Mouse (Mus musculus) CH12.LX (cell line): ENCODE data around the gene Txndc11. TPM values are rescaled to one million over a fixed set of nuclear protein-coding genes. Genes with fewer than 3 reads are reported as not detected.
A peak's percentile ranks its signal among the peaks of the same experiment; 100 is the strongest.

Source experiments
- DNase-seq: peaks from one replicate; pipeline ENCODE4 v3.0.0-alpha.2; 2013; ENCODE audit errors: extremely low read depth
- H3K27ac ChIP-seq: 2 replicates; pipeline ENCODE4 v1.5.1; 2012; ENCODE audit warnings: low read depth, mild to moderate bottlenecking, control low read depth, moderate library complexity; ENCODE audit not compliant: insufficient read depth
- H3K27me3 ChIP-seq: replicated peaks from 2 replicates; pipeline ENCODE3; 2012; ENCODE audit warnings: inconsistent platforms
- H3K36me3 ChIP-seq, 2 experiments: replicated peaks in 1 of 2; 2 replicates each; pipeline versions ENCODE3 to v1.6.1; 2012; ENCODE audit warnings: inconsistent platforms in 1 of 2, low read length in 1 of 2, mild to moderate bottlenecking in 1 of 2, mixed read lengths in 1 of 2, moderate library complexity in 1 of 2; ENCODE audit not compliant: control insufficient read depth in 1 of 2, insufficient read depth in 1 of 2
- H3K4me1 ChIP-seq, 2 experiments: 2 replicates each; pipeline ENCODE4 v1.6.1; 2012; ENCODE audit warnings: inconsistent platforms in 1 of 2, moderate library complexity in 1 of 2; ENCODE audit not compliant: insufficient read depth in 2 of 2, control insufficient read depth in 1 of 2
- H3K4me2 ChIP-seq: 2 replicates; pipeline ENCODE4 v1.6.1; 2012; ENCODE audit warnings: low read depth, mild to moderate bottlenecking, control low read depth; ENCODE audit not compliant: poor library complexity, insufficient read depth, severe bottlenecking
- H3K4me3 ChIP-seq, 3 experiments: fragments of 150-350 bp in 1 of 3; sonication (generic) in 1 of 3; replicated peaks in 1 of 3; 2 replicates each; pipeline versions ENCODE3 to v1.5.1; 2011 to 2012; ENCODE audit warnings: low read depth in 2 of 3, low read length in 2 of 3, mild to moderate bottlenecking in 2 of 3, moderate library complexity in 2 of 3, control low read depth in 1 of 3, improper control_type of control experiment in 1 of 3, inconsistent platforms in 1 of 3, mixed read lengths in 1 of 3; ENCODE audit not compliant: poor library complexity in 1 of 3
- H3K79me2 ChIP-seq: replicated peaks from 2 replicates; pipeline ENCODE4 v1.6.1; 2012; ENCODE audit warnings: mild to moderate bottlenecking, moderate library complexity; ENCODE audit not compliant: control insufficient read depth, poor library complexity, insufficient read depth, severe bottlenecking; ENCODE audit errors: extremely low read depth
- H3K9ac ChIP-seq: 2 replicates; pipeline ENCODE4 v1.6.1; 2012; ENCODE audit warnings: low read depth, mild to moderate bottlenecking, control low read depth, moderate library complexity; ENCODE audit not compliant: insufficient read depth
- H3K9me3 ChIP-seq: replicated peaks from 2 replicates; pipeline ENCODE3; 2012; ENCODE audit warnings: low read length, inconsistent platforms, mixed read lengths
- CHD1 ChIP-seq: IDR thresholded peaks from 2 replicates; pipeline ENCODE4 v1.6.1; 2012; ENCODE audit warnings: low read depth, low read length, improper control_type of control experiment, inconsistent platforms
- CTCF ChIP-seq, 2 experiments: IDR thresholded peaks in 1 of 2; conservative IDR thresholded peaks in 1 of 2; 2 replicates each; pipeline ENCODE4 v1.5.1; 2011 to 2012; ENCODE audit warnings: low read depth in 2 of 2, low read length in 2 of 2, improper control_type of control experiment in 1 of 2, inconsistent platforms in 1 of 2, mild to moderate bottlenecking in 1 of 2, moderate library complexity in 1 of 2
- E2F4 ChIP-seq: IDR thresholded peaks from 2 replicates; pipeline ENCODE4 v1.6.1; 2011; ENCODE audit warnings: low read depth, low read length, improper control_type of control experiment; ENCODE audit not compliant: insufficient replicate concordance
- EP300 ChIP-seq: IDR thresholded peaks from 2 replicates; pipeline ENCODE4 v1.6.1; 2011; ENCODE audit warnings: low read length, improper control_type of control experiment
- ETS1 ChIP-seq: conservative IDR thresholded peaks from 2 replicates; pipeline ENCODE4 v1.6.1; 2012; ENCODE audit warnings: low read depth, mild to moderate bottlenecking, inconsistent platforms, low read length, improper control_type of control experiment, moderate library complexity
- IRF4 ChIP-seq: IDR thresholded peaks from 2 replicates; pipeline ENCODE4 v1.6.1; 2014; ENCODE audit warnings: low read depth, mild to moderate bottlenecking, inconsistent platforms, low read length, improper control_type of control experiment
- JUN ChIP-seq: IDR thresholded peaks from 2 replicates; pipeline ENCODE4 v1.6.1; 2011; ENCODE audit warnings: low read depth, mild to moderate bottlenecking, low read length, improper control_type of control experiment, moderate library complexity; ENCODE audit not compliant: insufficient read depth
- JUND ChIP-seq: conservative IDR thresholded peaks from 2 replicates; pipeline ENCODE4 v1.6.1; 2011; ENCODE audit warnings: low read depth, low read length, improper control_type of control experiment
- MYC ChIP-seq: IDR thresholded peaks from 2 replicates; pipeline ENCODE4 v1.6.1; 2011; ENCODE audit warnings: low read depth, mild to moderate bottlenecking, improper control_type of control experiment, low read length
- NRF1 ChIP-seq: IDR thresholded peaks from 2 replicates; pipeline ENCODE4 v1.6.1; 2014; ENCODE audit warnings: low read depth, mild to moderate bottlenecking, inconsistent platforms, low read length, improper control_type of control experiment, moderate library complexity
- PAX5 ChIP-seq: IDR thresholded peaks from 2 replicates; pipeline ENCODE4 v1.6.1; 2012; ENCODE audit warnings: low read length, inconsistent platforms, mixed read lengths
- POLR2AphosphoS2 ChIP-seq: IDR thresholded peaks from 2 replicates; pipeline ENCODE4 v1.6.1; 2011; ENCODE audit warnings: low read depth, low read length, improper control_type of control experiment
- RAD21 ChIP-seq: IDR thresholded peaks from 2 replicates; pipeline ENCODE4 v1.6.1; 2011; ENCODE audit warnings: low read depth, mild to moderate bottlenecking, low read length, improper control_type of control experiment, moderate library complexity
- RCOR1 ChIP-seq: conservative IDR thresholded peaks from 2 replicates; pipeline ENCODE4 v1.6.1; 2012; ENCODE audit warnings: low read depth, mild to moderate bottlenecking, inconsistent platforms, low read length, improper control_type of control experiment
- SIN3A ChIP-seq: IDR thresholded peaks from 2 replicates; pipeline ENCODE4 v1.6.1; 2012; ENCODE audit warnings: low read length, improper control_type of control experiment, inconsistent platforms
- TBP ChIP-seq: conservative IDR thresholded peaks from 2 replicates; pipeline ENCODE4 v1.6.1; 2011; ENCODE audit warnings: low read depth, low read length, improper control_type of control experiment
- USF1 ChIP-seq: IDR thresholded peaks from 2 replicates; pipeline ENCODE4 v1.6.1; 2014; ENCODE audit warnings: low read depth, mild to moderate bottlenecking, inconsistent platforms, low read length, improper control_type of control experiment
- ZKSCAN1 ChIP-seq: IDR thresholded peaks from 2 replicates; pipeline ENCODE4 v1.6.1; 2012; ENCODE audit warnings: low read depth, inconsistent platforms, low read length, improper control_type of control experiment, borderline replicate concordance
- ZNF384 ChIP-seq: IDR thresholded peaks from 2 replicates; pipeline ENCODE4 v1.6.1; 2012; ENCODE audit warnings: low read depth, low read length, improper control_type of control experiment, inconsistent platforms
- dilution Hi-C: fragments of 300-500 bp; cut with MboI; formaldehyde crosslinking; loops from 2 replicates; pipeline ENCODE4 v1.14.3; 2020; ENCODE audit warnings: low sequenced_read_pairs; ENCODE audit not compliant: extremely low pct_unique_long_range_greater_than_20kb, extremely low pct_ligation_motif_present
- in situ Hi-C: fragments of 300-500 bp; cut with MboI; formaldehyde crosslinking; loops from 3 replicates; pipeline ENCODE4 v1.14.3; 2019; ENCODE audit warnings: low sequenced_read_pairs, low pct_ligation_motif_present, low pct_unique_long_range_greater_than_20kb, mixed read lengths
- polyA plus RNA-seq: library from polyadenylated mRNA; unstranded; fragments of >175 nt; gene quantifications from 2 replicates; pipeline ENCODE4 v1.2.1, GENCODE M21; 2012; ENCODE audit warnings: low read depth; ENCODE audit not compliant: insufficient read length
- total RNA-seq, 2 experiments: library from RNA; depleted of rRNA; stranded (reverse); fragments of 300-350 nt in 1 of 2; fragments of >200 nt in 1 of 2; gene quantifications; 2 replicates each; pipeline ENCODE4 v1.2.3; 2012 to 2014

Txndc11 gene
- total and polyA plus RNA-seq, 3 experiments = 40.6 to 63.2 (median 51.3) TPM

DNA sequence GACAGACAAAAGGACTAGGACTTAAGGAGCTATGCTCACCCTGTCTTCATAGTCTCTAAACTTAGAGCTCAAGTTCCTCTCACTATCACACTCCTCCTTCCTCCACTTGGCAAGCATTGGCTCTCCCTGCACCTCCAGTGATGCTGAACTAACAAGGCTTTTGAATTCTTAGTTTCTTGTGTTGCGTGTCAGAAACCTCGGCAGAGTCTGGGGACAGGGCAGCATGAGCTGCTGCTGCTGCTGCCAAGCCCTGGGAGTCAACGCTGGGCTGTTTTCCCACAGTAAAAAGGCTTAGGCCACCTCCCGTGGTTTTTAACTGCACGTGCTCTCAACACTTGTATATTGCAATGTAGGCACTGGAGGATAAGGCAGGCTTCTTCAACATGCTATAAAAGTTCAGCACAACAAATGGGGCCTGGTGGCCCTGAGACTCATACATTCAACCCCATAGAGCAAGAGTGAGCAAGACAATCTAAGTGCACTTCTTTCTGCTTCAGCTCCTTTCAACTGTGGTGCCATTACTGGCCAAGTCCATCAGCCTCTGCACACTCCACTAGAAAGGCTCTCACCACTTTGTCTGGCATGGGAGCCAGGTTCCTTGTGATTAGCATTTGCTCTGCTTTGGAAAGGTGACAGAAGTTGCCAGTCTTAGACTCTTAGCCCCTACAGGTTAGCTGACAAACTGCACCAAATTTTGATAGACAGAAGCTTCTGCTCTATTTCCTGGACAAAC lies 47.4 kb downstream of the Txndc11 start:
- in situ Hi-C loops = no loop called here
- TF ChIP-seq JUN (no peak), RAD21 (peak; percentile 14), CTCF (conservative IDR thresholded peaks at IDR 0.05 in 1 of 2, IDR thresholded peaks at IDR 0.05 in 1 of 2; ENCODE audit: low read depth in 2 of 2, low read length in 2 of 2) (peak; percentile 32 to 48; a peak in 3 of 4 replicates), SIN3A (no peak), E2F4 (no peak)
- Histone ChIP-seq H3K4me3 (no peak overlapping the region), H3K79me2 (0 out of 2 replicates have a peak, but pooled peaks cover 2% of the 10 kb centered on the region), H3K36me3 (peaks cover 75 to 98% of the 10 kb centered on the region in 2 experiments), H3K4me2 (no peak overlapping the region), H3K4me1 (peaks cover 15 to 76% of the 10 kb centered on the region in 2 experiments), H3K27me3 (no peaks in the 10 kb centered on the region), H3K9ac (no peak overlapping the region), H3K9me3 (no peaks in the 10 kb centered on the region), H3K27ac (no peak overlapping the region)
- DNase-seq = no peak
- dilution Hi-C loops = no loop called here

DNA sequence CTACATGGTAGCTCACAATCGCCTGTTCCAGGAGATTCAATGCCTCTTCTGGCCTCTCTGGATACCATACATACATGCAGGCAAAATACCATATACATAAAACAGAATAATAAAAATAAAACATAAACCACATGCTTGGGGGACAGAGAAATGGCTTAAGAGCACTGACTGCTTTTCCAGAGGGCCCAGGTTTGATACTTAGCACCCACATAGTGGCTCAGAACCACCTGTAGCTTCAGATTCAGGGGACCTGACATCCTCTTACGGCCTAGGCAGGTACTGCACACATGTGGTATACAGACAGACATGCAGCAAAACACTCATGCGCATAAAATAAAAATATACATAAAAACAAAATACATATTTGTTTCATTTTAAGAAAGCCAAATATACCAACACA lies 48.2 kb downstream of the Txndc11 start:
- Histone ChIP-seq H3K27me3 (no peaks in the 10 kb centered on the region), H3K9ac (no peak overlapping the region), H3K79me2 (0 out of 2 replicates have a peak, but pooled peaks cover 2% of the 10 kb centered on the region), H3K4me2 (no peak overlapping the region), H3K4me1 (peaks cover 11 to 76% of the 10 kb centered on the region in 2 experiments), H3K27ac (no peak overlapping the region), H3K9me3 (no peaks in the 10 kb centered on the region), H3K36me3 (peaks cover 72 to 98% of the 10 kb centered on the region in 2 experiments), H3K4me3 (no peak overlapping the region)
- DNase-seq = no peak
- dilution Hi-C loops (no loop called here), in situ Hi-C loops (no loop called here)
- TF ChIP-seq ZNF384 = no peak
- no peak for TF ChIP-seq PAX5
- no peak for TF ChIP-seq NRF1
- TF ChIP-seq JUND = no peak
- TF ChIP-seq SIN3A = no peak
- TF ChIP-seq ETS1 = no peak
- no peak for TF ChIP-seq USF1
- TF ChIP-seq EP300 = no peak
- TF ChIP-seq MYC = no peak
- no peak for TF ChIP-seq POLR2AphosphoS2
- TF ChIP-seq JUN = no peak
- no peak for TF ChIP-seq CHD1
- TF ChIP-seq IRF4 = no peak
- no peak for TF ChIP-seq RCOR1
- TF ChIP-seq TBP = no peak
- TF ChIP-seq ZKSCAN1 = no peak
